Mouse (Mus musculus) MEL-GATA-1-ER (cell line): Measurements from ENCODE around the gene Igf1r.
"Not testable (repeated sequence)": the region's sequence is repeated elsewhere in the genome, so short reads cannot be mapped to it uniquely, and the experiment has no call there.

Experiments
- DNase-seq: peaks from one replicate; pipeline ENCODE4 v3.0.0-alpha.2; 2012; ENCODE audit warnings: low read depth; ENCODE audit errors: extremely low read depth

The Igf1r gene

GRCm38 (mm10) chr7:68264531-68264930, 311.9 kb downstream of the Igf1r start:
- no peak for DNase-seq

GRCm38 (mm10) chr7:68265391-68265790, 312.8 kb downstream of the Igf1r start:
- no peak for DNase-seq

GRCm38 (mm10) chr7:68266691-68267090, 314.1 kb downstream of the Igf1r start:
- no peak for DNase-seq

GRCm38 (mm10) chr7:68270551-68270950, 317.9 kb downstream of the Igf1r start:
- no peak for DNase-seq

DNA sequence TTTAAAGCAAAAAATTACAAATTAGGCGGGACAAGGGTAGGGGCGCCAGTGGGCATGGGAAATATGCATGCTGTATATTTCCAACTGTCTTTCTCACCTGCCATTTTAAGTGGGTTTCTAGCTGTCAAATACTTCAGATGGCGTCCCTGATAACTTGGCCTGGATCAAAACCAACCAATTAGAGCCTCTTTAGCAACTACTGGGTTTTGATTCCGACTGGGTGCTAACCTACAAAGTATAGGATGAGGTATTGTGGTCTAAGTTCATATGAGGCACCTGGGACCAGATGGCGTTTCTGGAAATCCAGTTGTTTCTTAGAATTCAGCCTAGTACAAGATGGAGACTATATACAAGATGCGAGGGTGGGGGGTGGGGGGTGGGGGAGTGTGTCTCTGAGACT, 319.2 kb downstream of the Igf1r start:
- no peak for DNase-seq

GRCm38 (mm10) chr7:68272607-68273006, 320.0 kb downstream of the Igf1r start:
- no peak for DNase-seq

- DNase-seq: no peak
Measured at GRCm38 (mm10) chr7:68273515-68273914, 320.9 kb downstream of the Igf1r start, which contains the start of gene Fam169b. Gene Fam169b (plus strand): TSS chr7:68273839.

GRCm38 (mm10) chr7:68274218-68274617, 321.6 kb downstream of the Igf1r start:
- DNase-seq: no peak

DNA sequence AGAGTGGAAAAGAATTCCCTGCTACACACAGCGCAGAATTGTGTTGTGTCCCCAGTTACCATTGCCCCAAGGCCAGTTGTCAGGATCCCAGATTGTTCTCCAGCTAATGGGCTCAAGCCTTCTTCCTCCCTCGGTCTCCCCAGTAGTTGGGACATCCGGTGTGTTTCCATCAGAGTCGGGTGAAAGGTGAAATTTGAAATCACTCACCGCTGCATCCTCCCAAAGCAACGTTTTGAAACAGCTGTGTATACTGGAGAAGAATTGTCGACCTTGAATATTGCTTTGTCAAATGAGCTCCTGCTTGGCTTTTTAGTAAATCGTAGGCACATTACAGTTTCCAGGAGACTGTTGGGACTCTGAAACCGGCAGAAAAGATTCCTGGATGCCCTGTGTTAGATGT, 322.3 kb downstream of the Igf1r start:
- no peak for DNase-seq

DNA sequence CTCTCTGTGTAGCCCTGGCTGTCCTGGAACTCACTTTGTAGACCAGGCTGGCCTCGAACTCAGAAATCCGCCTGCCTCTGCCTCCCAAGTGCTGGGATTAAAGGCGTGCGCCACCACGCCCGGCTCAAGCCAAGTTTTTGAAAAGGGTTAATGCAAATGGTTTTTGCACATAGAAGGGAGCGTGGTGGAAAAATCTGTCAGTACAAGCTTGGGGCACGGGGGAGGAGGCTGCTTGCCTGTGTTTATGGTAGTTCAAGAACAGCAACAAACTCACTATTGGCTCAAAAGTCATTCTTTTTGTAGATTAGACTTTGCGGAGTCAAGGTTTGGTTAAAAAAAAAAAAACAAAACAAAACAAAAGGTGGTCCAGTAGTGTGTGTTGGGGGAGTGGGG, 322.8 kb downstream of the Igf1r start:
- DNase-seq: not testable (repeated sequence)

GRCm38 (mm10) chr7:68275838-68276731, 323.5 kb downstream of the Igf1r start:
- no peak for DNase-seq

- no peak for DNase-seq
Measured at GRCm38 (mm10) chr7:68277054-68277896, 324.6 kb downstream of the Igf1r start.

- no peak for DNase-seq
Measured at GRCm38 (mm10) chr7:68277897-68278270, 325.3 kb downstream of the Igf1r start.

GRCm38 (mm10) chr7:68278385-68278784, 325.8 kb downstream of the Igf1r start:
- DNase-seq: no peak

DNA sequence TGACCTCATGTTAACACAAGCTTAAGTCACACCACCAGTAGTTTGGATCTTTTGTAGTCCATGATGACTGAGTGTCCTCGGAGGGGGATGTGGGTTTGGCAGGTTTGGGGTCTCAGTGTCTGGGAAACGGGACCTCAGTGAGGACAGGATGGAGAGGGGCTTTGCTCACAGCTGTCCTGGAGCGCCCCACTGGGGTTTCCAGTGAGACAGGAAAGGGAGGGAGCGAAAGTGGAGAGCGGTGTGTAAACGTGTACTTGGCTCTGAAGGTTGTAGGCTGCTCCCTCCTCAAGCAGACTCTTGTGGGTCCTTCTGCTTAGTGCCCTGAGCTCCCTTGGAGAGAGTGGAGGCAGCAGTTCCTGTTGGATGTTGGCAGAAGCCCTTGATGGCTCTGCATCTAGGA, 326.3 kb downstream of the Igf1r start:
- DNase-seq: no peak

DNA sequence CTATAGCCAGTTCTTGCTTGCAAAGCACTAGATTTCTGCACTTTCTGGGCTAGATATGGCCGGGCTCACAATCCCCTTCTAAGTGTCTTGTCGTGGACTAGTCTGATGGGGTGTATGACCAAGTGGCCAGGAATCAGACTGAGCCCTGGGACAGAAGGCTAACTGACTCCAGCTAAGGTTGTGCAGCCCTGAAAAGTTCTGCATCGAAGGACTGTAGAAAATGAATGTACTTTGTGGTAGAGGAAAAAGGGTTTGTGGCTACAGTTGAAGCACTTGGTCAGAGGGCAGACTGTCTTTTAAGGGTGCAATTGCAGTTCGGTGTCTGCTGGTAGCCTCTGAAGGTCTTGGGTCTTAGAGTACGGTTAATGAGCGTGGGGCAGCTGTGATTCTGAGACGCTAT, 326.9 kb downstream of the Igf1r start:
- no peak for DNase-seq

DNA sequence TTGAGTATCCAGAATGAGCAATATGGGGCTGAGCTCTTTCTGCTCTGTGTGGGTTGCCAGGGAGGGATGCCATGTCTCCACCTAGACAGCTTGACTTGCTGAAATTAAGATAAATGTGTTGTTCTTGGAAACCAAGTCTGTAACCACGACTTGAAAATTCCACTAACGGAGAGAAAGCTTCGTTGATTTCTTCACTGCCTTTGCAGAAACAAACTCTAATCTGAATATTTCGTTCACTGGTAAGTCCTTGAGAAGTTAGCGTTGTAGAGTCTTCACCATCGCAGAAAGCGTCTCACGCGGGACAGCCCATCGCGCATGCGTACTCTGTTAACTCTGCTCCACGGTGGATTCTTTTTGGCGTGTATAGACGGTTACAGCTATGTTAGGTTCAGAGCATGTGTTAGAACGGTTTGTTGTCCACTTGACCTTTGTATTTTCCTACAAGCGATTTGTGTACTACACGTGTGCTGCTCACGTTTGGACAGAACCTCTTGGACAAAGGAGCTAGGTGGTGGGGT, 327.8 kb downstream of the Igf1r start:
- no peak for DNase-seq

- DNase-seq: no peak
Measured at GRCm38 (mm10) chr7:68281341-68281740, 328.7 kb downstream of the Igf1r start.

GRCm38 (mm10) chr7:68282304-68283132, 329.9 kb downstream of the Igf1r start:
- no peak for DNase-seq

- not testable (repeated sequence) for DNase-seq
Measured at GRCm38 (mm10) chr7:68283133-68283520, 330.5 kb downstream of the Igf1r start.
